Mouse (Mus musculus) spleen, adult 2 months (tissue): ENCODE results near the gene Tesk1.

Source experiments
- CTCF ChIP-seq: fragments of 200-500 bp; IDR thresholded peaks from 2 replicates; pipeline ENCODE4 v1.5.1; 2011; ENCODE audit warnings: mild to moderate bottlenecking, inconsistent platforms; ENCODE audit not compliant: insufficient read depth, insufficient read length, insufficient replicate concordance; ENCODE audit errors: extremely low read depth
- POLR2A ChIP-seq: fragments of 200-500 bp; IDR thresholded peaks from 2 replicates; pipeline ENCODE4 v1.6.1; 2011; ENCODE audit warnings: low read depth, low read length, inconsistent platforms

DNA sequence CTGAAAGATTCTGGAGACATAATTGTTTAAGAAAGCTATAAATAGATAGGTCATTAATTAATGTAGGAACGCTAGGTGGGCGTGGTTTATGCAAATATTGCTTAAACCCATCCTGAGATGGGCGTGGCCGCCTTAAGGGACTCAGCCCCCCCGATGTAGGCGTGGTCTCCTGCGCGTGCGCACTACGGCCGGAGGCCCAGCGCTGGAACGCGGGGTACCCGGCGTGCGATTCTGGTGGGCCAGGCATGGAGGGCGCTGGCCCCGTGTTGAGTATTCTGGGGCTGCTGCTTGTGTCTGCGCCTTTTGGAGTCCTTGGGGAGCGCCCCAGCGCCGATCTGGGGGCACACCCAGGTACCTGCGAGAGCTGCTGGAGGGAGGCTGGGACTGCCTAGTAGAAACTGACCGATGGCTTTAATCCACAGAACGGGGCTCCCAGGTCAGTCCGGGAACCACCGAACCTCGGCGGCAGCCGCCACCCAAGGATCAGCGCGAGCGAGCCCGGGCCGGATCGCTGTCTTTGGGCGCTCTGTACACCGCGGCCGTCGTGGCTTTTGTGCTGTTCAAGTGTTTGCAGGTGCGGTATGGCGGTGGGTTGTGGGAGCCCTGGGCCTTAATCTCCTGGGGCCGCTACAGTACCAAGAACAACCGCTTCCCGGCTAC, 51.6 kb downstream of the Tesk1 start:
- TF ChIP-seq POLR2A (peak; percentile 82), CTCF (no peak)
